Mouse (Mus musculus) embryonic facial prominence, embryonic 13.5 days (tissue): ENCODE measurements around the gene Neo1. TPM values are rescaled to one million over a fixed set of nuclear protein-coding genes. Genes with fewer than 3 reads are reported as not detected.

Source experiments
- ATAC-seq: fragments of 200-750 bp; cut with Nextera tagmentation; 2 replicates; pipeline ENCODE4 v1.8.0; 2017; ENCODE audit warnings: low read depth; ENCODE audit not compliant: insufficient number of reproducible peaks, insufficient read depth, low FRiP score, low TSS enrichment
- H3K27ac ChIP-seq: fragments of 300-500 bp; sonication (generic); 2 replicates; pipeline ENCODE4 v1.5.1; 2015; ENCODE audit warnings: moderate library complexity, mild to moderate bottlenecking, inconsistent platforms
- H3K27me3 ChIP-seq: fragments of 300-500 bp; sonication (generic); 2 replicates; pipeline ENCODE4 v1.6.1; 2015; ENCODE audit warnings: mild to moderate bottlenecking, inconsistent platforms
- H3K36me3 ChIP-seq: fragments of 300-500 bp; sonication (generic); 2 replicates; pipeline ENCODE4 v1.6.1; 2015; ENCODE audit warnings: mild to moderate bottlenecking, inconsistent platforms
- H3K4me1 ChIP-seq: fragments of 300-500 bp; sonication (generic); 2 replicates; pipeline ENCODE4 v1.6.1; 2015; ENCODE audit warnings: inconsistent platforms
- H3K4me2 ChIP-seq: fragments of 300-500 bp; sonication (generic); 2 replicates; pipeline ENCODE4 v1.6.1; 2015; ENCODE audit warnings: moderate library complexity, mild to moderate bottlenecking, inconsistent platforms
- H3K4me3 ChIP-seq: fragments of 300-500 bp; sonication (generic); 2 replicates; pipeline ENCODE4 v1.5.1; 2015; ENCODE audit warnings: mild to moderate bottlenecking, inconsistent platforms
- H3K9ac ChIP-seq: fragments of 300-500 bp; sonication (generic); 2 replicates; pipeline ENCODE4 v1.6.1; 2015; ENCODE audit warnings: mild to moderate bottlenecking, inconsistent platforms
- H3K9me3 ChIP-seq: fragments of 300-500 bp; sonication (generic); 2 replicates; pipeline ENCODE4 v1.6.1; 2016; ENCODE audit warnings: inconsistent platforms
- WGBS: fragments of 180-500 bp; shearing (Covaris S2); methylation state at CpG from one replicate; pipeline ENCODE4 v1.1.7; 2015; ENCODE audit warnings: mixed read lengths; 5-methylcytosine and 5-hydroxymethylcytosine counted together
- polyA plus RNA-seq: library from polyadenylated mRNA; unstranded; fragments of >200 nt; fragmentation: Nextera tagmentation; extraction: Ambion mirVana; gene quantifications from 2 replicates; pipeline ENCODE4 v1.2.1, GENCODE M21; 2015

The Neo1 gene
- polyA plus RNA-seq, 1 experiment from 2014 or later, result 42.6 TPM

- no peak overlapping the region for H3K27ac ChIP-seq
- 86% methylated on average over 1 of the region's 1 CpGs for WGBS
Measured at GRCm38 (mm10) chr9:58879836-58880235, 156.4 kb downstream of the Neo1 start.

GRCm38 (mm10) chr9:58876946-58877625 is 159.2 kb downstream of the Neo1 start:
- H3K36me3 ChIP-seq, result peaks cover 71% of the 10 kb centered on the region
- H3K4me1 ChIP-seq, result no peaks in the 10 kb centered on the region
- no peak overlapping the region for H3K9ac ChIP-seq
- 92% methylated on average over 6 of the region's 6 CpGs for WGBS
- ATAC-seq, result no peak
- H3K4me3 ChIP-seq, result no peak overlapping the region
- H3K27me3 ChIP-seq, result no peaks in the 10 kb centered on the region
- no peak overlapping the region for H3K4me2 ChIP-seq
- no peaks in the 10 kb centered on the region for H3K9me3 ChIP-seq
- H3K27ac ChIP-seq, result no peak overlapping the region

More at GRCm38 (mm10) chr9:58879836-58880235, 156.4 kb downstream of the Neo1 start:
- Histone ChIP-seq H3K27me3 (no peaks in the 10 kb centered on the region), H3K9me3 (no peaks in the 10 kb centered on the region), H3K4me3 (no peak overlapping the region), H3K4me1 (no peaks in the 10 kb centered on the region), H3K4me2 (no peak overlapping the region), H3K9ac (no peak overlapping the region), H3K36me3 (peaks cover 80% of the 10 kb centered on the region)
- ATAC-seq, result no peak

GRCm38 (mm10) chr9:58875439-58875838 is 160.8 kb downstream of the Neo1 start:
- Histone ChIP-seq H3K4me2 (no peak overlapping the region), H3K36me3 (peaks cover 58% of the 10 kb centered on the region), H3K9ac (no peak overlapping the region), H3K4me1 (no peaks in the 10 kb centered on the region), H3K27me3 (no peaks in the 10 kb centered on the region), H3K9me3 (no peaks in the 10 kb centered on the region), H3K27ac (no peak overlapping the region), H3K4me3 (no peak overlapping the region)
- no peak for ATAC-seq
- WGBS, result 87% methylated on average over 6 of the region's 6 CpGs

GRCm38 (mm10) chr9:58874354-58874753 is 161.9 kb downstream of the Neo1 start:
- peaks cover 49% of the 10 kb centered on the region for H3K36me3 ChIP-seq
- no peak overlapping the region for H3K4me2 ChIP-seq
- H3K27me3 ChIP-seq, result no peaks in the 10 kb centered on the region
- H3K4me3 ChIP-seq, result no peak overlapping the region
- 84% methylated on average over 4 of the region's 4 CpGs for WGBS
- no peaks in the 10 kb centered on the region for H3K4me1 ChIP-seq
- no peaks in the 10 kb centered on the region for H3K9me3 ChIP-seq
- no peak overlapping the region for H3K9ac ChIP-seq
- H3K27ac ChIP-seq, result no peak overlapping the region
- ATAC-seq, result no peak

- WGBS, result 39% methylated on average over 10 of the region's 10 CpGs
- no peak overlapping the region for H3K4me3 ChIP-seq
- no peak overlapping the region for H3K9ac ChIP-seq
- ATAC-seq, result no peak
- H3K27ac ChIP-seq, result no peak overlapping the region
- H3K4me1 ChIP-seq, result no peaks in the 10 kb centered on the region
- no peaks in the 10 kb centered on the region for H3K27me3 ChIP-seq
- no peak overlapping the region for H3K4me2 ChIP-seq
- H3K9me3 ChIP-seq, result no peaks in the 10 kb centered on the region
- H3K36me3 ChIP-seq, result peaks cover 45% of the 10 kb centered on the region
Measured at GRCm38 (mm10) chr9:58873541-58874324, 162.5 kb downstream of the Neo1 start.

- H3K4me3 ChIP-seq, result no peak overlapping the region
- no peak overlapping the region for H3K9ac ChIP-seq
- 85% methylated on average over 10 of the region's 10 CpGs for WGBS
- H3K36me3 ChIP-seq, result peaks cover 21% of the 10 kb centered on the region
- no peaks in the 10 kb centered on the region for H3K9me3 ChIP-seq
- no peak overlapping the region for H3K27ac ChIP-seq
- ATAC-seq, result no peak
- no peaks in the 10 kb centered on the region for H3K4me1 ChIP-seq
- no peak overlapping the region for H3K4me2 ChIP-seq
- no peaks in the 10 kb centered on the region for H3K27me3 ChIP-seq
Measured at GRCm38 (mm10) chr9:58871141-58871540, 165.1 kb downstream of the Neo1 start.

GRCm38 (mm10) chr9:58863826-58864225 is 172.4 kb downstream of the Neo1 start:
- peaks cover 16% of the 10 kb centered on the region for H3K27me3 ChIP-seq
- WGBS, result 23% methylated on average over 7 of the region's 7 CpGs
- ATAC-seq, result no peak

GRCm38 (mm10) chr9:58859080-58859635 is 177.1 kb downstream of the Neo1 start:
- WGBS, result 32% methylated on average over 30 of the region's 30 CpGs
- H3K9me3 ChIP-seq, result no peaks in the 10 kb centered on the region
- peaks cover 25% of the 10 kb centered on the region for H3K4me1 ChIP-seq
- ATAC-seq, result no peak
- H3K4me2 ChIP-seq, result peak overlapping the region; percentile 53
- peak overlapping the region; percentile 22 for H3K4me3 ChIP-seq
- H3K9ac ChIP-seq, result 0 out of 2 replicates have a peak overlapping the region, but pooled peaks have one; percentile 16
- H3K36me3 ChIP-seq, result no peaks in the 10 kb centered on the region
- peaks cover 21% of the 10 kb centered on the region for H3K27me3 ChIP-seq
- no peak overlapping the region for H3K27ac ChIP-seq

More at GRCm38 (mm10) chr9:58863826-58864225, 172.4 kb downstream of the Neo1 start:
- no peak overlapping the region for H3K4me2 ChIP-seq
- H3K4me3 ChIP-seq, result no peak overlapping the region
- H3K9ac ChIP-seq, result no peak overlapping the region
- no peaks in the 10 kb centered on the region for H3K36me3 ChIP-seq
- no peak overlapping the region for H3K27ac ChIP-seq
- peaks cover 21% of the 10 kb centered on the region for H3K4me1 ChIP-seq
- no peaks in the 10 kb centered on the region for H3K9me3 ChIP-seq

- peaks cover 16% of the 10 kb centered on the region for H3K27me3 ChIP-seq
- 28% methylated on average over 3 of the region's 3 CpGs for WGBS
- no peak overlapping the region for H3K4me2 ChIP-seq
- no peak overlapping the region for H3K9ac ChIP-seq
- ATAC-seq, result no peak
- H3K4me1 ChIP-seq, result peaks cover 35% of the 10 kb centered on the region
- no peak overlapping the region for H3K4me3 ChIP-seq
- H3K9me3 ChIP-seq, result no peaks in the 10 kb centered on the region
- no peak overlapping the region for H3K27ac ChIP-seq
- H3K36me3 ChIP-seq, result no peaks in the 10 kb centered on the region
Measured at GRCm38 (mm10) chr9:58854931-58855330, 181.3 kb downstream of the Neo1 start.

GRCm38 (mm10) chr9:58849576-58850315 is 186.5 kb downstream of the Neo1 start:
- 37% methylated on average over 13 of the region's 13 CpGs for WGBS
- no peak overlapping the region for H3K4me2 ChIP-seq
- H3K27ac ChIP-seq, result no peak overlapping the region; the same call in 1 of the 2 replicates
- peaks cover 36% of the 10 kb centered on the region for H3K4me1 ChIP-seq
- H3K9me3 ChIP-seq, result no peaks in the 10 kb centered on the region
- H3K4me3 ChIP-seq, result no peak overlapping the region
- ATAC-seq, result no peak
- H3K36me3 ChIP-seq, result no peaks in the 10 kb centered on the region
- no peak overlapping the region for H3K9ac ChIP-seq
- H3K27me3 ChIP-seq, result no peaks in the 10 kb centered on the region

GRCm38 (mm10) chr9:58847676-58848075 is 188.6 kb downstream of the Neo1 start:
- Histone ChIP-seq H3K36me3 (no peaks in the 10 kb centered on the region), H3K4me1 (peaks cover 29% of the 10 kb centered on the region), H3K4me2 (no peak overlapping the region), H3K27me3 (no peaks in the 10 kb centered on the region), H3K9ac (no peak overlapping the region), H3K4me3 (no peak overlapping the region), H3K9me3 (no peaks in the 10 kb centered on the region), H3K27ac (no peak overlapping the region)
- WGBS, result 75% methylated on average over 7 of the region's 7 CpGs
- ATAC-seq, result no peak
